Comparison of ENCODE assay signal across 17 mouse cellular contexts in genomic region chr4:106862767-106863370, GRCm38 (mm10). TPM values are rescaled to one million over a fixed set of nuclear protein-coding genes. Genes with fewer than 3 reads are reported as not detected.
DNase-seq lines count a peak whose midpoint lies in the region; ATAC-seq and TF ChIP-seq lines count a peak whose summit lies in the region.
"Had no signal": no experiment of that assay in that cellular context is flagged by ENCODE, and none has a peak within 500 bp of the region (broad histone marks: within the 10 kb centered on the region; RNA-seq: fewer than 3 reads in every experiment).

No protein-coding gene starts in this region.

- no peak for ATAC-seq in forebrain, embryonic 15.5 days (replicated peaks)
- ATAC-seq in hindbrain, embryonic 13.5 days (ENCODE audit: low FRiP score) = no peak
- no peak for ATAC-seq in hindbrain, embryonic 16.5 days
- no peak for ATAC-seq in midbrain, embryonic 11.5 days (ENCODE audit: low FRiP score)
- ATAC-seq in midbrain, postnatal 0 days (ENCODE audit: low FRiP score) = no peak
- ATAC-seq: forebrain, embryonic 13.5 days; midbrain, embryonic 13.5 days had no signal

- H3K9ac ChIP-seq in forebrain, embryonic 15.5 days (replicated peaks) = no peak overlapping the region
- H3K9ac ChIP-seq in hindbrain, embryonic 13.5 days = no peak overlapping the region
- no peak overlapping the region for H3K9ac ChIP-seq in hindbrain, embryonic 16.5 days (ENCODE audit: low read depth, low read length)
- peak overlapping the region; percentile 24; the same call in 1 of the 2 replicates for H3K9ac ChIP-seq in midbrain, embryonic 11.5 days (ENCODE audit: low read length)
- no peak overlapping the region for H3K9ac ChIP-seq in midbrain, postnatal 0 days (replicated peaks; ENCODE audit: low read length, poor library complexity, severe bottlenecking)
- H3K9ac ChIP-seq: forebrain, embryonic 13.5 days; liver, embryonic 13.5 days; midbrain, embryonic 13.5 days; stomach, embryonic 15.5 days had no signal

- intact Hi-C loops in left cerebral cortex, postnatal 14 days (cut with DNase I) = no loop called here

- 46% methylated on average over 3 of the region's 3 CpGs for WGBS in forebrain, embryonic 10.5 days
- 47% methylated on average over 3 of the region's 3 CpGs for WGBS in forebrain, embryonic 15.5 days
- WGBS in hindbrain, embryonic 13.5 days = 25% methylated on average over 3 of the region's 3 CpGs
- WGBS in hindbrain, embryonic 16.5 days = 43% methylated on average over 3 of the region's 3 CpGs
- WGBS in midbrain, embryonic 11.5 days = 51% methylated on average over 3 of the region's 3 CpGs
- 44% methylated on average over 3 of the region's 3 CpGs for WGBS in midbrain, postnatal 0 days

- H3K4me1 ChIP-seq in forebrain, embryonic 10.5 days = peaks cover 92% of the 10 kb centered on the region
- H3K4me1 ChIP-seq in forebrain, embryonic 15.5 days = peaks cover 22% of the 10 kb centered on the region
- peaks cover 42% of the 10 kb centered on the region for H3K4me1 ChIP-seq in hindbrain, embryonic 13.5 days (replicated peaks)
- peaks cover 18% of the 10 kb centered on the region for H3K4me1 ChIP-seq in hindbrain, embryonic 16.5 days (ENCODE audit: control insufficient read depth, insufficient read depth, low read depth, low read length)
- peaks cover 32% of the 10 kb centered on the region for H3K4me1 ChIP-seq in midbrain, embryonic 11.5 days (ENCODE audit: control insufficient read depth, insufficient read depth, low read length)
- H3K4me1 ChIP-seq in midbrain, postnatal 0 days (ENCODE audit: insufficient read depth, low read length) = 0 out of 2 replicates have a peak, but pooled peaks cover 2% of the 10 kb centered on the region

- no peaks in the 10 kb centered on the region for H3K36me3 ChIP-seq in forebrain, embryonic 10.5 days (replicated peaks)
- H3K36me3 ChIP-seq in forebrain, embryonic 15.5 days = no peaks in the 10 kb centered on the region
- no peaks in the 10 kb centered on the region for H3K36me3 ChIP-seq in hindbrain, embryonic 13.5 days
- H3K36me3 ChIP-seq in hindbrain, embryonic 16.5 days (ENCODE audit: control insufficient read depth, insufficient read depth, low read length) = no peaks in the 10 kb centered on the region
- no peaks in the 10 kb centered on the region for H3K36me3 ChIP-seq in midbrain, embryonic 11.5 days (ENCODE audit: control insufficient read depth, insufficient read depth, low read length)
- H3K36me3 ChIP-seq in midbrain, postnatal 0 days (ENCODE audit: insufficient read depth, low read length) = no peaks in the 10 kb centered on the region
- H3K36me3 ChIP-seq: liver, embryonic 13.5 days; midbrain, embryonic 13.5 days; stomach, embryonic 15.5 days had no signal

- TF ChIP-seq CTCF in midbrain, postnatal 0 days (IDR thresholded peaks at IDR 0.05) = no peak

- no peaks in the 10 kb centered on the region for H3K27me3 ChIP-seq in forebrain, embryonic 10.5 days (ENCODE audit: poor library complexity, severe bottlenecking)
- no peaks in the 10 kb centered on the region for H3K27me3 ChIP-seq in forebrain, embryonic 15.5 days
- 0 out of 2 replicates have a peak, but pooled peaks cover 3% of the 10 kb centered on the region for H3K27me3 ChIP-seq in hindbrain, embryonic 13.5 days
- no peaks in the 10 kb centered on the region for H3K27me3 ChIP-seq in hindbrain, embryonic 16.5 days (replicated peaks; ENCODE audit: control insufficient read depth, insufficient read depth, low read length)
- H3K27me3 ChIP-seq in midbrain, embryonic 11.5 days (ENCODE audit: control insufficient read depth, insufficient read depth, low read length) = no peaks in the 10 kb centered on the region
- H3K27me3 ChIP-seq in midbrain, postnatal 0 days (ENCODE audit: insufficient read depth, low read length) = no peaks in the 10 kb centered on the region
- H3K27me3 ChIP-seq: forebrain, embryonic 13.5 days; stomach, embryonic 15.5 days had no signal

- no peak for DNase-seq in forebrain, embryonic 10.5 days (ENCODE audit: extremely low spot score, low spot score)
- DNase-seq in midbrain, embryonic 11.5 days (ENCODE audit: low spot score, missing footprints) = no peak
- DNase-seq in midbrain, postnatal 0 days (ENCODE audit: low spot score) = no peak
- DNase-seq in embryo, embryonic 10.5 days (ENCODE audit: low spot score) = no peak
- no peak for DNase-seq in left cerebral cortex, postnatal 14 days (ENCODE audit: low spot score in 2 of 2)
- DNase-seq: adrenal gland, adult 8-10 months; gastrocnemius, postnatal 36 days; kidney, adult 18-20 months; layer of hippocampus, adult 9-11 months; liver, embryonic 13.5 days; right cerebral cortex, adult 18-20 months had no signal

- H3K27ac ChIP-seq in forebrain, embryonic 10.5 days = peak overlapping the region; percentile 73
- H3K27ac ChIP-seq in forebrain, embryonic 15.5 days (replicated peaks) = no peak overlapping the region
- 0 out of 2 replicates have a peak overlapping the region, but pooled peaks have one; percentile 23 for H3K27ac ChIP-seq in hindbrain, embryonic 13.5 days
- no peak overlapping the region for H3K27ac ChIP-seq in hindbrain, embryonic 16.5 days (ENCODE audit: low read depth, low read length)
- H3K27ac ChIP-seq in midbrain, embryonic 11.5 days (ENCODE audit: low read depth, low read length) = no peak overlapping the region
- H3K27ac ChIP-seq in midbrain, postnatal 0 days (ENCODE audit: low read depth, low read length) = no peak overlapping the region
- H3K27ac ChIP-seq: forebrain, embryonic 13.5 days; liver, embryonic 13.5 days; midbrain, embryonic 13.5 days had no signal

- no peaks in the 10 kb centered on the region for H3K9me3 ChIP-seq in forebrain, embryonic 10.5 days
- H3K9me3 ChIP-seq in forebrain, embryonic 15.5 days = no peaks in the 10 kb centered on the region
- no peaks in the 10 kb centered on the region for H3K9me3 ChIP-seq in hindbrain, embryonic 13.5 days
- no peaks in the 10 kb centered on the region for H3K9me3 ChIP-seq in hindbrain, embryonic 16.5 days (ENCODE audit: control insufficient read depth, low read length)
- H3K9me3 ChIP-seq in midbrain, embryonic 11.5 days (ENCODE audit: control insufficient read depth, low read length) = no peaks in the 10 kb centered on the region
- no peaks in the 10 kb centered on the region for H3K9me3 ChIP-seq in midbrain, postnatal 0 days (ENCODE audit: low read length)
- H3K9me3 ChIP-seq: forebrain, embryonic 13.5 days; liver, embryonic 13.5 days; midbrain, embryonic 13.5 days; stomach, embryonic 15.5 days had no signal

- no peak overlapping the region for H3K4me2 ChIP-seq in forebrain, embryonic 15.5 days (replicated peaks)
- no peak overlapping the region for H3K4me2 ChIP-seq in hindbrain, embryonic 13.5 days
- H3K4me2 ChIP-seq in hindbrain, embryonic 16.5 days (ENCODE audit: low read length) = no peak overlapping the region
- no peak overlapping the region for H3K4me2 ChIP-seq in midbrain, embryonic 11.5 days
- H3K4me2 ChIP-seq in midbrain, postnatal 0 days (ENCODE audit: low read depth, low read length, poor library complexity, severe bottlenecking) = no peak overlapping the region
- H3K4me2 ChIP-seq: forebrain, embryonic 13.5 days; liver, embryonic 13.5 days; midbrain, embryonic 13.5 days; stomach, embryonic 15.5 days had no signal

- no peak overlapping the region for H3K4me3 ChIP-seq in forebrain, embryonic 10.5 days
- H3K4me3 ChIP-seq in forebrain, embryonic 15.5 days = no peak overlapping the region
- H3K4me3 ChIP-seq in hindbrain, embryonic 13.5 days = no peak overlapping the region
- no peak overlapping the region for H3K4me3 ChIP-seq in hindbrain, embryonic 16.5 days (ENCODE audit: low read length)
- H3K4me3 ChIP-seq in midbrain, embryonic 11.5 days (ENCODE audit: low read depth, low read length) = no peak overlapping the region
- no peak overlapping the region for H3K4me3 ChIP-seq in midbrain, postnatal 0 days (ENCODE audit: low read depth, low read length)
- H3K4me3 ChIP-seq: forebrain, embryonic 13.5 days; liver, embryonic 13.5 days; midbrain, embryonic 13.5 days; stomach, embryonic 15.5 days had no signal

RNA-seq across cellular contexts. Expression of gene Ssbp3, which starts 47.6 kb away (rescaled TPM):
- 128 and 134 TPM in 2 replicates for polyA plus RNA-seq in forebrain, embryonic 10.5 days (2016; fragmentation: Nextera tagmentation; extraction: Ambion mirVana)
- polyA plus RNA-seq in forebrain, embryonic 15.5 days (2015; fragmentation: Nextera tagmentation; extraction: Ambion mirVana) = 198 and 201 TPM in 2 replicates
- 179 and 180 TPM in 2 replicates for polyA plus RNA-seq in hindbrain, embryonic 13.5 days (2015; fragmentation: Nextera tagmentation; extraction: Ambion mirVana)
- 82.9 and 115 TPM in 2 replicates for polyA plus RNA-seq in hindbrain, embryonic 16.5 days (2015; fragmentation: Nextera tagmentation; extraction: Ambion mirVana)
- 124 and 132 TPM in 2 replicates for polyA plus RNA-seq in midbrain, embryonic 11.5 days (2014; fragmentation: Nextera tagmentation; extraction: Ambion mirVana)
- total RNA-seq in midbrain, postnatal 0 days (2014; rRNA removed) = 172 and 176 TPM in 2 replicates
- 110 and 126 TPM in 2 replicates for polyA plus RNA-seq in midbrain, postnatal 0 days (2015; fragmentation: Nextera tagmentation; extraction: Ambion mirVana)
- 100 to 1,000 TPM; 109 to 115 TPM for total RNA-seq in left cerebral cortex, postnatal 14 days (2021)

RNA-seq across cellular contexts. Expression of gene Acot11, which starts 58.1 kb away (rescaled TPM):
- polyA plus RNA-seq in forebrain, embryonic 10.5 days (2016; fragmentation: Nextera tagmentation; extraction: Ambion mirVana) = 1.9 and 2.1 TPM in 2 replicates
- 0.92 and 1.3 TPM in 2 replicates for polyA plus RNA-seq in forebrain, embryonic 15.5 days (2015; fragmentation: Nextera tagmentation; extraction: Ambion mirVana)
- polyA plus RNA-seq in hindbrain, embryonic 13.5 days (2015; fragmentation: Nextera tagmentation; extraction: Ambion mirVana) = 1.3 and 1.5 TPM in 2 replicates
- 2.7 and 3.2 TPM in 2 replicates for polyA plus RNA-seq in hindbrain, embryonic 16.5 days (2015; fragmentation: Nextera tagmentation; extraction: Ambion mirVana)
- 1.3 TPM in 2 replicates for polyA plus RNA-seq in midbrain, embryonic 11.5 days (2014; fragmentation: Nextera tagmentation; extraction: Ambion mirVana)
- total RNA-seq in midbrain, postnatal 0 days (2014; rRNA removed) = 4.0 and 7.0 TPM in 2 replicates
- 1.8 and 2.1 TPM in 2 replicates for polyA plus RNA-seq in midbrain, postnatal 0 days (2015; fragmentation: Nextera tagmentation; extraction: Ambion mirVana)
- 10 to 100 TPM; 30.5 to 34.1 TPM for total RNA-seq in left cerebral cortex, postnatal 14 days (2021)

Comparison
In these comparisons a context has a peak if more than half of its experiments do, and no peak if none do; other contexts are left out.
1. H3K27ac ChIP-seq: peak in forebrain, embryonic 10.5 days (single experiment) and hindbrain, embryonic 13.5 days (single experiment); none in forebrain, embryonic 15.5 days (single experiment), hindbrain, embryonic 16.5 days (single experiment), midbrain, embryonic 11.5 days (single experiment) and midbrain, postnatal 0 days (single experiment).